Mouse (Mus musculus): ENCODE results near the gene Esp3.
"Not testable (repeated sequence)": the region's sequence is repeated elsewhere in the genome, so short reads cannot be mapped to it uniquely, and the experiment has no call there.

Gene Esp3

GRCm38 (mm10) chr17:40631775-40632174 is at the start of gene Esp3:
Esp3 (plus strand) TSS chr17:40632075.
- DNase-seq (ENCODE audit: low read depth) = not testable (repeated sequence)

GRCm38 (mm10) chr17:40583906-40584305 is 48.0 kb upstream of the Esp3 start:
- not testable (repeated sequence) for DNase-seq (ENCODE audit: low read depth)

- DNase-seq (ENCODE audit: low read depth) = no peak
Observed at GRCm38 (mm10) chr17:40591297-40591696, 40.6 kb upstream of the Esp3 start.

- DNase-seq (ENCODE audit: low read depth) = no peak
Observed at GRCm38 (mm10) chr17:40598294-40598693, 33.6 kb upstream of the Esp3 start, which contains the start of gene Esp4. Esp4 (plus strand) TSS chr17:40598594.

- DNase-seq (ENCODE audit: low read depth) = not testable (repeated sequence)
Observed at GRCm38 (mm10) chr17:40662118-40662679, 30.3 kb downstream of the Esp3 start.

- DNase-seq (ENCODE audit: low read depth) = not testable (repeated sequence)
Observed at GRCm38 (mm10) chr17:40663161-40663811, 31.4 kb downstream of the Esp3 start.

All from fibroblast of lung, adult 2 months (primary cell).